Mouse (Mus musculus): Measurements from ENCODE around the gene Tmem30b. TPM values are rescaled to one million over a fixed set of nuclear protein-coding genes. Genes with fewer than 3 reads are reported as not detected.

Tmem30b gene
- polyA plus RNA-seq (2014; fragmentation: Nextera tagmentation; extraction: Ambion mirVana) = 4.0 and 5.1 TPM in 2 replicates

DNA sequence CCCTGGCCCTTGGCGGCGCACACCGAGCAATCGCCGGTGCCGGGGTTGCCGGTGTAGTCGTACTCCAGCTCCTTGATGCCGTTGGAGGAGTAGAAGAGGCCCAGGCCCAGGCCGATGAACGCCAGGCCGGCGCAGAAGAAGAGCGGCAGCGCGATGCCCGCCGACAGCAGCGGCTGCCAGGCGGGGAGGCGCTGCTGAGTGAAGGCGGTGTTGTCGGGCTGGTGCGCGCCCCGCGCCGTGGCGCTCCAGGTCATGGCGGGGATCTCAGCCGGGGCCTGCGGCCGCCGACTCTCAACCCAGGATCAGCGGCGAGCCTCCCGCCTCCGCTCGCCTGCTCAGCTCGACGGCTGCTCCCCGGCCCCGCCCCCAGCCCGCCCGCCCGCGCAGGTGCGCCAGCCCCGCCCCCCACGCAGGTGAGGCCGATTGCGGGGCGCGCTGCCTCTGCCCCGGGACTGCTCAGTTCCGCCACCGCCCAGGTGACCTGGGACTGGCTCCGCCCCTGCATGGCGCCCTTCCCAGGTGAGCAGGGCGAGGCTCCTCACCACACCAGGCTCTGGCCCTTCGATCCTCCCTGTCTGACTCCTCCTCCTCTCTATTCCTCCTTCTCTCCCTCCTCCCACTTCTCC, at the start of gene Tmem30b:
Gene Tmem30b, minus strand, starts transcription at position 307 of the 626 bp plus-strand sequence.
- Histone ChIP-seq H3K27ac (ENCODE audit: low read depth) (no peak within 1 kb of the TSS), H3K4me2 (peak within 1 kb of the TSS; percentile 69), H3K36me3 (ENCODE audit: insufficient read depth) (no peaks in the 10 kb centered on the region), H3K9me3 (ENCODE audit: low read depth, low read length) (no peaks in the 10 kb centered on the region), H3K4me3 (ENCODE audit: low read depth, low read length) (peak within 1 kb of the TSS; percentile 42), H3K4me1 (ENCODE audit: insufficient read depth) (no peaks in the 10 kb centered on the region), H3K9ac (peak within 1 kb of the TSS; percentile 38), H3K27me3 (ENCODE audit: insufficient read depth, low read length) (peaks cover 75% of the 10 kb centered on the region)
- DNase-seq (peak; percentile 40), ATAC-seq (ENCODE audit: insufficient read depth) (peak; percentile 78)
- no peak for TF ChIP-seq CTCF (IDR thresholded peaks at IDR 0.05; ENCODE audit: low read depth)
- 2% methylated on average over 41 of the region's 61 CpGs for WGBS

GRCm38 (mm10) chr12:73595226-73595625, 49.0 kb upstream of the Tmem30b start:
- no peak for DNase-seq

DNA sequence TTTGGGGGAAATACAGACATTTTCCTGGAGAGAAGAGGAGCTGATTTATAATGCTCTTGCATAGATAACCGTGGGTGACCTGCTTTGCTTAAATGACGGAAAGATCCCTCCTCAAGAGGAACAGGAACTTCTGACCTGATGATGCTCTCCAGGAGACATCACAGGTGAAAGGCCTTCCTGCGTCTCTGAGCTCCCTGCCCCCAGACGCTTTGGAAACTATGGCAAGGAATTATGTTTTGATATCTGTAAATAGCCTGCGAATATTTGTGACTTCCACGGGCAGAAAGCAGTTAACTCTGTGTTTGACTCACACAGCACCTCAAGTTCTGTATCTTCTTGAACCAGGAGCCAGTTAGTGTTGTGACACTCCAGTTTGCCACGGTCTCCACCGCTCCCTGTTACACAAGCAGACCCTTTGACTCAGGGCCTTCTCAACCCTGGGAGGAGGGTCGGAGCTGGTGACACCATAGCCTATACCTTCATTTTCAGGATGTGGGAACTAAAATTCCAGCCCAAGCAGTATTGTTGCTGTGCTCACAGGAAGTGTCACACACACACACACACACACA, 48.1 kb upstream of the Tmem30b start:
- Histone ChIP-seq H3K4me3 (ENCODE audit: low read depth, low read length) (no peak overlapping the region), H3K4me2 (no peak overlapping the region), H3K9me3 (ENCODE audit: low read depth, low read length) (no peaks in the 10 kb centered on the region), H3K9ac (no peak overlapping the region), H3K27ac (ENCODE audit: low read depth) (no peak overlapping the region), H3K4me1 (ENCODE audit: insufficient read depth) (no peaks in the 10 kb centered on the region), H3K36me3 (ENCODE audit: insufficient read depth) (no peaks in the 10 kb centered on the region), H3K27me3 (ENCODE audit: insufficient read depth, low read length) (no peaks in the 10 kb centered on the region)
- no peak for ATAC-seq (ENCODE audit: insufficient read depth)
- TF ChIP-seq CTCF (IDR thresholded peaks at IDR 0.05; ENCODE audit: low read depth) = no peak
- WGBS = 68% methylated on average over 9 of the region's 9 CpGs
- no peak for DNase-seq

More at GRCm38 (mm10) chr12:73595226-73595625, 49.0 kb upstream of the Tmem30b start:
- no peaks in the 10 kb centered on the region for H3K4me1 ChIP-seq (ENCODE audit: insufficient read depth)
- no peak overlapping the region for H3K27ac ChIP-seq (ENCODE audit: low read depth)
- no peaks in the 10 kb centered on the region for H3K9me3 ChIP-seq (ENCODE audit: low read depth, low read length)
- no peak overlapping the region for H3K4me2 ChIP-seq
- TF ChIP-seq CTCF (IDR thresholded peaks at IDR 0.05; ENCODE audit: low read depth) = no peak
- H3K36me3 ChIP-seq (ENCODE audit: insufficient read depth) = no peaks in the 10 kb centered on the region
- no peaks in the 10 kb centered on the region for H3K27me3 ChIP-seq (ENCODE audit: insufficient read depth, low read length)
- no peak for ATAC-seq (ENCODE audit: insufficient read depth)
- H3K4me3 ChIP-seq (ENCODE audit: low read depth, low read length) = no peak overlapping the region
- H3K9ac ChIP-seq = no peak overlapping the region
- WGBS = 64% methylated on average over 8 of the region's 8 CpGs

DNA sequence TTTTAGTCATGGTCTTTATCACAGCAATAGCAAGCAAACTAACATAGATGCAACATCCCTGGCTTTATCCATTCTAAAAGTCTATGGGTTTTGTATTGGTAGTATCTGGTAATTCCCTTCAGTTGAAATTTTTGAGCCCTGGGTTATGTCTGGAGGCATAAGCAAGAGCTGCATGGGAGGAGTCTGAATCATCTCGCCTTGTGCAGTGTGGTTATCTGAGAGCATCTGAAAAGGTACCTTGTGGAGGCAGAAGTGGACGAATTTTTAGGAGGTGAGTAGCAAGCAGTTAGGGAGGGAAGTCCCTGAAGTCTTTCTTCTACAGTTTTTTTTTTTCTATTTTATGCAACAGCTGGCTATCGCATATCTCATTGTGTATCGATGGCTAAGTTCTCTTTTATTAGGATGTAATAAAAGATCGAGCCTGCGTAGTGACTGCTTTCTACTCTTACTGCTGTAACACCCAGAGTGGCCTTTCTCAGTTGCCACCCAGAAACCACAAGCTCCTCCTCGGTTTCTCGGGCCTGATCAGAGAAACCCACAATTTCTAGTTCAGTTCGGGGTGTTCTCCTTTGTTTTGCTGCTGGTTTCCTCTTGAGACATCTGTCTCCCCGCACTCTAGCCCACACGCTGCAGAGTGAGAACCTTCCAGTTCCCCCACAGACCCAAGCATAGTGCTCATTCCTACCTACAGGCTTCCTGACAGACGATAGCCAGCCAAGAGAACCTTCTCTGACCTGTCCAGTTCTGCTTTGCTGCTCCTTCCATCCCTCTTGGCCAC, 47.0 kb upstream of the Tmem30b start:
- H3K27me3 ChIP-seq (ENCODE audit: insufficient read depth, low read length) = no peaks in the 10 kb centered on the region
- no peak overlapping the region for H3K27ac ChIP-seq (ENCODE audit: low read depth)
- H3K4me1 ChIP-seq (ENCODE audit: insufficient read depth) = no peaks in the 10 kb centered on the region
- H3K4me2 ChIP-seq = no peak overlapping the region
- no peak for TF ChIP-seq CTCF (IDR thresholded peaks at IDR 0.05; ENCODE audit: low read depth)
- 82% methylated on average over 12 of the region's 12 CpGs for WGBS
- ATAC-seq (ENCODE audit: insufficient read depth) (no peak), DNase-seq (no peak)
- H3K9ac ChIP-seq = no peak overlapping the region
- no peak overlapping the region for H3K4me3 ChIP-seq (ENCODE audit: low read depth, low read length)
- no peaks in the 10 kb centered on the region for H3K9me3 ChIP-seq (ENCODE audit: low read depth, low read length)
- no peaks in the 10 kb centered on the region for H3K36me3 ChIP-seq (ENCODE audit: insufficient read depth)

GRCm38 (mm10) chr12:73591625-73592024, 45.4 kb upstream of the Tmem30b start:
- WGBS = 51% methylated on average over 8 of the region's 11 CpGs
- DNase-seq = peak; percentile 62

DNA sequence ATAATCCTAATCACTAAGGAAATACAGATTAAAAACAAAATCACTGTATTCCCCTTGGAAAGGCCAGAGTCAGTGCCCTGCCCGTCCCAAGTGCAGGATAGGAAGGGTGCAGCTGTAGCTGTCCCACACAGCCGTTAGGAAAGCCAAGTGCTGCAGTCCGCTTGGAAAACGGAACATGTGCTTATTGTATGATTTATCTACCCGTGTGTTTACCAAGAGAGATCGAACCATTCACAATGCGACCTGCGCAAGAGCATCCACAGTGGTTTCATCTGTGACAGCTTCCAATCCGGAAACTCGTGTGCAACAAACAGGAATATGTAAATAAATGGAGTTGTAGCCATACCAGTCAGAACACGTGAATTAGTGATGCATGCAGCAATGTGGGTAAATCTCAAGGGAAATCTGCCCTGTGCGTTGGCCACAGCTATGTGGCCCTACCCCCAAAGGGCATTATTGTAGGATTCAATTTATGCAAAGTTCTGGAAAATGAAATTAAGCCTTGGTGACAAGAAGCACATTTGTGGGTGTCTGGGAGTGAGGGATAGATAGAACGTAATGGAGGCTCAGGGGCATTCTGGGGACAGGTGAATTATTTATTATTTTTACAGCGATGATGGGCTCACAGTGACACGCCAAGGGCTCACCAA, 44.6 kb upstream of the Tmem30b start:
- DNase-seq (no peak), ATAC-seq (ENCODE audit: insufficient read depth) (no peak)
- TF ChIP-seq CTCF (IDR thresholded peaks at IDR 0.05; ENCODE audit: low read depth) = no peak
- Histone ChIP-seq H3K27me3 (ENCODE audit: insufficient read depth, low read length) (peaks cover 2% of the 10 kb centered on the region; the same call in 1 of the 2 replicates), H3K36me3 (ENCODE audit: insufficient read depth) (no peaks in the 10 kb centered on the region), H3K4me2 (no peak overlapping the region), H3K4me1 (ENCODE audit: insufficient read depth) (no peaks in the 10 kb centered on the region), H3K9ac (no peak overlapping the region), H3K27ac (ENCODE audit: low read depth) (peak overlapping the region; percentile 48; the same call in 1 of the 2 replicates), H3K4me3 (ENCODE audit: low read depth, low read length) (no peak overlapping the region), H3K9me3 (ENCODE audit: low read depth, low read length) (no peaks in the 10 kb centered on the region)
- WGBS = 68% methylated on average over 15 of the region's 15 CpGs

More at GRCm38 (mm10) chr12:73591625-73592024, 45.4 kb upstream of the Tmem30b start:
- Histone ChIP-seq H3K27me3 (ENCODE audit: insufficient read depth, low read length) (no peaks in the 10 kb centered on the region), H3K4me1 (ENCODE audit: insufficient read depth) (no peaks in the 10 kb centered on the region), H3K9me3 (ENCODE audit: low read depth, low read length) (no peaks in the 10 kb centered on the region), H3K36me3 (ENCODE audit: insufficient read depth) (no peaks in the 10 kb centered on the region), H3K9ac (no peak overlapping the region), H3K27ac (ENCODE audit: low read depth) (no peak overlapping the region), H3K4me2 (no peak overlapping the region), H3K4me3 (ENCODE audit: low read depth, low read length) (no peak overlapping the region)
- no peak for TF ChIP-seq CTCF (IDR thresholded peaks at IDR 0.05; ENCODE audit: low read depth)
- ATAC-seq (ENCODE audit: insufficient read depth) = no peak
